ENCODE assay signal across 9 mouse cellular contexts in genomic region chr5:111159628-111160321, GRCm38 (mm10).
A peak's percentile ranks its signal among the peaks of the same experiment; 100 is the strongest.
DNase-seq lines count a peak whose midpoint lies in the region; ATAC-seq lines count a peak whose summit lies in the region.
"Had no signal": no experiment of that assay in that cellular context is flagged by ENCODE, and none has a peak within 500 bp of the region (broad histone marks: within the 10 kb centered on the region; RNA-seq: fewer than 3 reads in every experiment).

No protein-coding gene starts in this region.

- H3K27me3 ChIP-seq in heart, embryonic 15.5 days, result peaks cover 5% of the 10 kb centered on the region; the same call in 1 of the 2 replicates
- H3K27me3 ChIP-seq in hindbrain, embryonic 15.5 days, result no peaks in the 10 kb centered on the region

- 29% methylated on average over 23 of the region's 23 CpGs for WGBS in heart, embryonic 15.5 days
- 34% methylated on average over 23 of the region's 23 CpGs for WGBS in hindbrain, embryonic 15.5 days

- peak overlapping the region; percentile 45 for H3K4me2 ChIP-seq in heart, embryonic 15.5 days
- peak overlapping the region; percentile 17; the same call in 1 of the 2 replicates for H3K4me2 ChIP-seq in hindbrain, embryonic 15.5 days

- peaks cover 37% of the 10 kb centered on the region for H3K4me1 ChIP-seq in heart, embryonic 15.5 days (replicated peaks)
- H3K4me1 ChIP-seq in hindbrain, embryonic 15.5 days (replicated peaks), result peaks cover 63% of the 10 kb centered on the region

- H3K27ac ChIP-seq in heart, embryonic 15.5 days, result peak overlapping the region; percentile 9; the same call in 1 of the 2 replicates
- peak overlapping the region; percentile 1; the same call in 1 of the 2 replicates for H3K27ac ChIP-seq in hindbrain, embryonic 15.5 days (replicated peaks)

- no peak for DNase-seq in heart, adult 18-20 months
- peak; percentile 73 for DNase-seq in brain, adult 2 months (ENCODE audit: low read depth, low spot score)
- DNase-seq in naive thymus-derived CD4-positive, alpha-beta T cell, adult 2 months (ENCODE audit: low read depth), result peak; percentile 90
- no peak for DNase-seq in right cerebral cortex, adult 2 months (ENCODE audit: low spot score in 2 of 2)
- DNase-seq in Muller cell, postnatal 12 days (ENCODE audit: inconsistent ontology term), result no peak
- DNase-seq in right cerebral cortex, postnatal 4 days, result no peak

- H3K9ac ChIP-seq in heart, embryonic 15.5 days, result no peak overlapping the region
- no peak overlapping the region for H3K9ac ChIP-seq in hindbrain, embryonic 15.5 days

- H3K4me3 ChIP-seq in heart, embryonic 15.5 days, result peak overlapping the region; percentile 16; the same call in 1 of the 2 replicates
- no peak overlapping the region for H3K4me3 ChIP-seq in hindbrain, embryonic 15.5 days

- no peaks in the 10 kb centered on the region for H3K9me3 ChIP-seq in heart, embryonic 15.5 days (replicated peaks)
- no peaks in the 10 kb centered on the region for H3K9me3 ChIP-seq in hindbrain, embryonic 15.5 days
- H3K9me3 ChIP-seq: G1E had no signal

- ATAC-seq in heart, embryonic 15.5 days (replicated peaks; ENCODE audit: insufficient number of reproducible peaks, insufficient read depth, low FRiP score, low read depth), result peak; percentile 38; the same call in 1 of the 2 replicates
- ATAC-seq in hindbrain, embryonic 15.5 days (ENCODE audit: low FRiP score, low read depth), result no peak

- no peaks in the 10 kb centered on the region for H3K36me3 ChIP-seq in heart, embryonic 15.5 days
- no peaks in the 10 kb centered on the region for H3K36me3 ChIP-seq in hindbrain, embryonic 15.5 days
- H3K36me3 ChIP-seq: G1E had no signal

Comparison
In these comparisons a context has a peak if more than half of its experiments do, and no peak if none do; other contexts are left out.
1. DNase-seq: peak in brain, adult 2 months (single experiment) and naive thymus-derived CD4-positive, alpha-beta T cell, adult 2 months (single experiment); none in heart, adult 18-20 months (0 of 2), right cerebral cortex, adult 2 months (0 of 2), Muller cell, postnatal 12 days (single experiment) and right cerebral cortex, postnatal 4 days (single experiment).